Mouse (Mus musculus): ENCODE data around the gene Kctd20. TPM values are rescaled to one million over a fixed set of nuclear protein-coding genes. Genes with fewer than 3 reads are reported as not detected.

Gene Kctd20
- polyA plus RNA-seq, 1 experiment = 33.0 TPM

GRCm38 (mm10) chr17:29009181-29009580, 57.4 kb downstream of the Kctd20 start:
- no peaks in the 10 kb centered on the region for H3K36me3 ChIP-seq (ENCODE audit: control insufficient read depth, insufficient read depth)
- no peak overlapping the region for H3K4me3 ChIP-seq (ENCODE audit: insufficient read depth, poor library complexity, severe bottlenecking)
- peaks cover 32% of the 10 kb centered on the region for H3K79me3 ChIP-seq (ENCODE audit: low read depth)
- H3ac ChIP-seq (ENCODE audit: control insufficient read depth, insufficient read length, low read depth) = no peak overlapping the region
- H3K27me3 ChIP-seq (ENCODE audit: control insufficient read depth, insufficient read depth, insufficient read length) = no peaks in the 10 kb centered on the region
- no peak for TF ChIP-seq MYOD1 (IDR thresholded peaks at IDR 0.05; ENCODE audit: control insufficient read depth, insufficient read length, low read depth)
- no peak for TF ChIP-seq MYOG (IDR thresholded peaks at IDR 0.05; ENCODE audit: control insufficient read depth, extremely low read depth, insufficient read length)
- no peak for TF ChIP-seq CTCF (IDR thresholded peaks at IDR 0.05; ENCODE audit: control insufficient read depth, insufficient read depth, insufficient read length)
- no peak for TF ChIP-seq CEBPB (IDR thresholded peaks at IDR 0.05; ENCODE audit: low read depth)
- TF ChIP-seq MAX (IDR thresholded peaks at IDR 0.05) = no peak
- no peak for TF ChIP-seq FOSL1 (IDR thresholded peaks at IDR 0.05; ENCODE audit: insufficient read depth, low read length, poor library complexity, severe bottlenecking)
- TF ChIP-seq USF1 (IDR thresholded peaks at IDR 0.05; ENCODE audit: low read depth) = no peak
- H3K79me2 ChIP-seq (ENCODE audit: control insufficient read depth, insufficient read depth) = peaks cover 35% of the 10 kb centered on the region

GRCm38 (mm10) chr17:29014235-29014634, 62.5 kb downstream of the Kctd20 start:
- H3ac ChIP-seq (ENCODE audit: control insufficient read depth, insufficient read length, low read depth) = no peak overlapping the region
- H3K79me2 ChIP-seq (ENCODE audit: control insufficient read depth, insufficient read depth) = no peaks in the 10 kb centered on the region
- TF ChIP-seq MAX (IDR thresholded peaks at IDR 0.05) = no peak
- H3K4me3 ChIP-seq (ENCODE audit: insufficient read depth, poor library complexity, severe bottlenecking) = no peak overlapping the region
- no peaks in the 10 kb centered on the region for H3K36me3 ChIP-seq (ENCODE audit: control insufficient read depth, insufficient read depth)
- no peaks in the 10 kb centered on the region for H3K79me3 ChIP-seq (ENCODE audit: low read depth)
- no peaks in the 10 kb centered on the region for H3K27me3 ChIP-seq (ENCODE audit: control insufficient read depth, insufficient read depth, insufficient read length)

GRCm38 (mm10) chr17:29015638-29016037, 63.9 kb downstream of the Kctd20 start:
- H3K36me3 ChIP-seq (ENCODE audit: control insufficient read depth, insufficient read depth) = no peaks in the 10 kb centered on the region
- TF ChIP-seq CEBPB (IDR thresholded peaks at IDR 0.05; ENCODE audit: low read depth) (no peak), USF1 (IDR thresholded peaks at IDR 0.05; ENCODE audit: low read depth) (no peak), MAX (IDR thresholded peaks at IDR 0.05) (no peak)

GRCm38 (mm10) chr17:29016705-29017104, 65.0 kb downstream of the Kctd20 start:
- TF ChIP-seq CTCF (IDR thresholded peaks at IDR 0.05; ENCODE audit: control insufficient read depth, insufficient read depth, insufficient read length) (no peak), MAX (IDR thresholded peaks at IDR 0.05) (no peak), MYOG (IDR thresholded peaks at IDR 0.05; ENCODE audit: control insufficient read depth, extremely low read depth, insufficient read length) (no peak), USF1 (IDR thresholded peaks at IDR 0.05; ENCODE audit: low read depth) (no peak), CEBPB (IDR thresholded peaks at IDR 0.05; ENCODE audit: low read depth) (no peak), FOSL1 (IDR thresholded peaks at IDR 0.05; ENCODE audit: insufficient read depth, low read length, poor library complexity, severe bottlenecking) (no peak), MYOD1 (IDR thresholded peaks at IDR 0.05; ENCODE audit: control insufficient read depth, insufficient read length, low read depth) (no peak)
- H3K4me3 ChIP-seq (ENCODE audit: insufficient read depth, poor library complexity, severe bottlenecking) = no peak overlapping the region
- no peaks in the 10 kb centered on the region for H3K27me3 ChIP-seq (ENCODE audit: control insufficient read depth, insufficient read depth, insufficient read length)
- no peaks in the 10 kb centered on the region for H3K79me2 ChIP-seq (ENCODE audit: control insufficient read depth, insufficient read depth)
- H3K36me3 ChIP-seq (ENCODE audit: control insufficient read depth, insufficient read depth) = no peaks in the 10 kb centered on the region
- H3ac ChIP-seq (ENCODE audit: control insufficient read depth, insufficient read length, low read depth) = no peak overlapping the region
- H3K79me3 ChIP-seq (ENCODE audit: low read depth) = no peaks in the 10 kb centered on the region

More at GRCm38 (mm10) chr17:29015638-29016037, 63.9 kb downstream of the Kctd20 start:
- Histone ChIP-seq H3K4me3 (ENCODE audit: insufficient read depth, poor library complexity, severe bottlenecking) (no peak overlapping the region), H3K79me2 (ENCODE audit: control insufficient read depth, insufficient read depth) (no peaks in the 10 kb centered on the region), H3K79me3 (ENCODE audit: low read depth) (no peaks in the 10 kb centered on the region), H3ac (ENCODE audit: control insufficient read depth, insufficient read length, low read depth) (no peak overlapping the region), H3K27me3 (ENCODE audit: control insufficient read depth, insufficient read depth, insufficient read length) (no peaks in the 10 kb centered on the region)

GRCm38 (mm10) chr17:29018292-29018984, 66.7 kb downstream of the Kctd20 start:
- H3K79me2 ChIP-seq (ENCODE audit: control insufficient read depth, insufficient read depth) = no peaks in the 10 kb centered on the region
- no peak overlapping the region for H3K4me3 ChIP-seq (ENCODE audit: insufficient read depth, poor library complexity, severe bottlenecking)
- TF ChIP-seq FOSL1 (IDR thresholded peaks at IDR 0.05; ENCODE audit: insufficient read depth, low read length, poor library complexity, severe bottlenecking) (no peak), CTCF (IDR thresholded peaks at IDR 0.05; ENCODE audit: control insufficient read depth, insufficient read depth, insufficient read length) (peak; percentile 55), MYOD1 (IDR thresholded peaks at IDR 0.05; ENCODE audit: control insufficient read depth, insufficient read length, low read depth) (no peak), USF1 (IDR thresholded peaks at IDR 0.05; ENCODE audit: low read depth) (no peak), MAX (IDR thresholded peaks at IDR 0.05) (no peak)
- no peaks in the 10 kb centered on the region for H3K79me3 ChIP-seq (ENCODE audit: low read depth)
- H3K36me3 ChIP-seq (ENCODE audit: control insufficient read depth, insufficient read depth) = no peaks in the 10 kb centered on the region
- H3K27me3 ChIP-seq (ENCODE audit: control insufficient read depth, insufficient read depth, insufficient read length) = no peaks in the 10 kb centered on the region
- H3ac ChIP-seq (ENCODE audit: control insufficient read depth, insufficient read length, low read depth) = no peak overlapping the region

Other genes with a start within 250 kb of the Kctd20 start
- gene AC170998.1, start 225.9 kb upstream of the Kctd20 start, polyA plus RNA-seq (2012; fragmentation: generic; extraction: Trizol) = 0.15 TPM
- gene Mapk13, start 182.7 kb upstream of the Kctd20 start, polyA plus RNA-seq (2012; fragmentation: generic; extraction: Trizol) = not detected
- gene Brpf3, start 150.9 kb upstream of the Kctd20 start, polyA plus RNA-seq (2012; fragmentation: generic; extraction: Trizol) = 10.8 TPM
- gene Pnpla1, start 93.5 kb upstream of the Kctd20 start, polyA plus RNA-seq (2012; fragmentation: generic; extraction: Trizol) = not detected
- 0.01 TPM for gene 4930539E08Rik, start 36.6 kb upstream of the Kctd20 start, polyA plus RNA-seq (2012; fragmentation: generic; extraction: Trizol)
- gene Pxt1, start 8.1 kb upstream of the Kctd20 start, polyA plus RNA-seq (2012; fragmentation: generic; extraction: Trizol) = not detected
- gene Stk38, start 56.0 kb downstream of the Kctd20 start, polyA plus RNA-seq (2012; fragmentation: generic; extraction: Trizol) = 19.2 TPM
- 235 TPM for gene Srsf3, start 80.7 kb downstream of the Kctd20 start, polyA plus RNA-seq (2012; fragmentation: generic; extraction: Trizol)
- gene Cdkn1a, start 139.0 kb downstream of the Kctd20 start, polyA plus RNA-seq (2012; fragmentation: generic; extraction: Trizol) = 236 TPM
- 0.06 TPM for gene Rab44, start 162.2 kb downstream of the Kctd20 start, polyA plus RNA-seq (2012; fragmentation: generic; extraction: Trizol)

Data from C2C12 (cell line).